Mouse (Mus musculus) 3T3-L1 (cell line): ENCODE measurements around the gene D3Ertd751e.

Source experiments
- DNase-seq: peaks from one replicate; pipeline ENCODE4 v3.0.0-alpha.2; 2015; ENCODE audit warnings: low read depth, low spot score

Gene D3Ertd751e

GRCm38 (mm10) chr3:41742278-41742934, at the start of gene D3Ertd751e, which contains the start of gene Sclt1:
Gene D3Ertd751e (plus strand): TSS chr3:41742611.
Gene Sclt1 (minus strand): TSS chr3:41742514.
- peak; percentile 96 for DNase-seq

- no peak for DNase-seq
These were observed 46.7 kb upstream of the D3Ertd751e start for GRCm38 (mm10) chr3:41695681-41696080.

GRCm38 (mm10) chr3:41741601-41742277, 672 bp upstream of the D3Ertd751e start:
- DNase-seq, result peak; percentile 48

- peak; percentile 65 for DNase-seq
These were observed 1.0 kb downstream of the D3Ertd751e start for GRCm38 (mm10) chr3:41743436-41743835.

GRCm38 (mm10) chr3:41754556-41754955, 12.1 kb downstream of the D3Ertd751e start:
- DNase-seq, result peak; percentile 70

- DNase-seq, result peak; percentile 76
These were observed 19.7 kb downstream of the D3Ertd751e start for GRCm38 (mm10) chr3:41762091-41762490.

- DNase-seq, result peak; percentile 12
These were observed 70.0 kb downstream of the D3Ertd751e start for GRCm38 (mm10) chr3:41812447-41812846.
